Mouse (Mus musculus): ENCODE measurements around the gene Slc3a1. TPM values are rescaled to one million over a fixed set of nuclear protein-coding genes. Genes with fewer than 3 reads are reported as not detected.

The Slc3a1 gene
- polyA plus RNA-seq, 1 experiment: 0.33 TPM

DNA sequence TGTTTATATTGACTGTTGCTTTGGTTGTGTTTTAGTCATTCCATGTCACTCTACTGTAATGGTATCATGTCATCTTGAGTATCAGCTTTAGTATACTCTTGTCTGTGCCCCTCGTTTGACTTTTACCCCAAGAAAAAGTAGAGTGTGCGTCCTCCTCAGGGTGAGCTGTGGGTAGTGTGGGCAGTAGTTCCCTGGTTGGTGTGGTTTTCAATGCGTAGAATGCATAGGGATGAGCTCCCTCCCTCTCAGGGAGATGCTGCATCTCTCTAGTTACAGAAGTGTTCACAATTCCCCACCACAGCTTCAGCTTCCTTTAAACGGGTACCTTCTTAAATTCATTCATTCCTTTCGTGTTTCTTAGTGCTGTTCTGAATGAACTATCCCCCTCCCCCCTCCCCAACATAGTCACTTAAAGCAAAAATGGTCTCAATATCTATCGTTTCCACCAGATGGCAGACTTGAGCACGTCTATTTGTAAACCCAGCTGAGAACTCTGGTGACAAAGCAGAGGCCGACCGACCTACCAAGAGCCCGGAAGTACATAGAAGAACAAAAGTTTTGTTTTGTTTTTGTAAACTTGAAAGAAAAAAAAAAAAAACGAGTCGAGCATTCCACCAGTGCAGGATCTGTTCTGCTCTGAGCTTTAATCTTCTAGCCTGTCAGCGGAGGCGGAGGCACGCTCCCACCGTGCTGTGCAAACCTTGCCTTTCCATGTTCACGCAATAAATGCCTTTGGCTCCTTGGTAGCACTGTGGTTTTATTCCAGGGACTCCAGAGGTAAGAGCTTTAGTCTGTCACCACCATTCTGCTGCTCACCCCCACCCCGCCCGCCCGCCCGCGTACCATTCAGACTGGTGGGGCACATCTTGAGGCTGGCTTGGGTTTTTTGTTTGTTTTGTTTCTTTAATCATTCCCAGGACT, 4.7 kb upstream of the Slc3a1 start:
- Histone ChIP-seq H3K4me3 (ENCODE audit: extremely low read depth, insufficient read depth, insufficient read length) (no peak overlapping the region), H3K27ac (ENCODE audit: insufficient read depth, low read length) (no peak overlapping the region), H3K36me3 (ENCODE audit: control insufficient read depth, insufficient read depth, low read length) (no peaks in the 10 kb centered on the region), H3K4me1 (ENCODE audit: control insufficient read depth, insufficient read depth, insufficient read length) (no peaks in the 10 kb centered on the region), H3K27me3 (ENCODE audit: control insufficient read depth, insufficient read depth, low read length) (no peaks in the 10 kb centered on the region)
- peak; percentile 35 to 69 for DNase-seq (ENCODE audit: low read depth in 1 of 2, low spot score in 2 of 2)
- TF ChIP-seq POLR2A (IDR thresholded peaks at IDR 0.05; ENCODE audit: low read depth, low read length) (no peak), CTCF (IDR thresholded peaks at IDR 0.05; ENCODE audit: extremely low read depth, insufficient read depth, insufficient read length, insufficient replicate concordance) (no peak)
- WGBS: 53% methylated on average over 22 of the region's 22 CpGs

DNA sequence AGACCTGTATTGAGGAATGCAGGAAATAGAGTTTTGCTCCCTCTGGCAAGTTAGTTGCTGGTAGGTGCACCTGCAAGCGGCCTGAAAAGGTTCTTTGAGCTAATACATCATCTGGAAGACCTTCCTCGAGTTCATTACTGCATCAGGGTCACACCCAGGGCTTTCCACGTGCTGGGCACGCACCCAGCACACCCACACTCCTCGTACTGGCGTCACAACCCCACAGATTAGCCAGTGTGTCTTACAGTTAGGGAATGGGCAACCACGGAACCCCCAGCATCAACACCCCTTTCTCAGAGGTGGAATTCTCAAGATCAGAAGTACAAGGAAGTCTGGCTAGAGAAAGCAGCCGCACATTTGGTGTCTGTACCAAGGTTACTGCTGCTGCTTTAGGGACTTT, 3.9 kb upstream of the Slc3a1 start:
- H3K4me3 ChIP-seq (ENCODE audit: extremely low read depth, insufficient read depth, insufficient read length): no peak overlapping the region
- no peaks in the 10 kb centered on the region for H3K4me1 ChIP-seq (ENCODE audit: control insufficient read depth, insufficient read depth, insufficient read length)
- no peak for DNase-seq (ENCODE audit: low read depth in 1 of 2, low spot score in 2 of 2)
- TF ChIP-seq POLR2A (IDR thresholded peaks at IDR 0.05; ENCODE audit: low read depth, low read length) (no peak), CTCF (IDR thresholded peaks at IDR 0.05; ENCODE audit: extremely low read depth, insufficient read depth, insufficient read length, insufficient replicate concordance) (no peak)
- no peak overlapping the region for H3K27ac ChIP-seq (ENCODE audit: insufficient read depth, low read length)
- H3K27me3 ChIP-seq (ENCODE audit: control insufficient read depth, insufficient read depth, low read length): no peaks in the 10 kb centered on the region
- H3K36me3 ChIP-seq (ENCODE audit: control insufficient read depth, insufficient read depth, low read length): no peaks in the 10 kb centered on the region
- WGBS: 88% methylated on average over 8 of the region's 8 CpGs

- Histone ChIP-seq H3K4me3 (ENCODE audit: extremely low read depth, insufficient read depth, insufficient read length) (no peak overlapping the region), H3K27me3 (ENCODE audit: control insufficient read depth, insufficient read depth, low read length) (no peaks in the 10 kb centered on the region), H3K4me1 (ENCODE audit: control insufficient read depth, insufficient read depth, insufficient read length) (no peaks in the 10 kb centered on the region), H3K27ac (ENCODE audit: insufficient read depth, low read length) (no peak overlapping the region), H3K36me3 (ENCODE audit: control insufficient read depth, insufficient read depth, low read length) (no peaks in the 10 kb centered on the region)
- no peak for TF ChIP-seq POLR2A (IDR thresholded peaks at IDR 0.05; ENCODE audit: low read depth, low read length)
- no peak for TF ChIP-seq CTCF (IDR thresholded peaks at IDR 0.05; ENCODE audit: extremely low read depth, insufficient read depth, insufficient read length, insufficient replicate concordance)
- 92% methylated on average over 6 of the region's 6 CpGs for WGBS
- DNase-seq (ENCODE audit: low read depth in 1 of 2, low spot score in 2 of 2): no peak
These were observed 3.0 kb upstream of the Slc3a1 start for GRCm38 (mm10) chr17:85025151-85025550.

GRCm38 (mm10) chr17:85026436-85026835, 1.7 kb upstream of the Slc3a1 start:
- H3K4me3 ChIP-seq (ENCODE audit: extremely low read depth, insufficient read depth, insufficient read length): no peak overlapping the region
- no peaks in the 10 kb centered on the region for H3K4me1 ChIP-seq (ENCODE audit: control insufficient read depth, insufficient read depth, insufficient read length)
- TF ChIP-seq POLR2A (IDR thresholded peaks at IDR 0.05; ENCODE audit: low read depth, low read length) (no peak), CTCF (IDR thresholded peaks at IDR 0.05; ENCODE audit: extremely low read depth, insufficient read depth, insufficient read length, insufficient replicate concordance) (no peak)
- 88% methylated on average over 6 of the region's 6 CpGs for WGBS
- H3K27me3 ChIP-seq (ENCODE audit: control insufficient read depth, insufficient read depth, low read length): no peaks in the 10 kb centered on the region; the same call in 1 of the 2 replicates
- H3K36me3 ChIP-seq (ENCODE audit: control insufficient read depth, insufficient read depth, low read length): no peaks in the 10 kb centered on the region
- DNase-seq (ENCODE audit: low read depth in 1 of 2, low spot score in 2 of 2): no peak
- H3K27ac ChIP-seq (ENCODE audit: insufficient read depth, low read length): no peak overlapping the region

- Histone ChIP-seq H3K4me1 (ENCODE audit: control insufficient read depth, insufficient read depth, insufficient read length) (no peaks in the 10 kb centered on the region), H3K36me3 (ENCODE audit: control insufficient read depth, insufficient read depth, low read length) (no peaks in the 10 kb centered on the region), H3K27me3 (ENCODE audit: control insufficient read depth, insufficient read depth, low read length) (no peaks in the 10 kb centered on the region; the same call in 1 of the 2 replicates), H3K27ac (ENCODE audit: insufficient read depth, low read length) (no peak overlapping the region), H3K4me3 (ENCODE audit: extremely low read depth, insufficient read depth, insufficient read length) (no peak overlapping the region)
- 85% methylated on average over 3 of the region's 3 CpGs for WGBS
- TF ChIP-seq CTCF (IDR thresholded peaks at IDR 0.05; ENCODE audit: extremely low read depth, insufficient read depth, insufficient read length, insufficient replicate concordance) (no peak), POLR2A (IDR thresholded peaks at IDR 0.05; ENCODE audit: low read depth, low read length) (no peak)
- DNase-seq (ENCODE audit: low read depth in 1 of 2, low spot score in 2 of 2): no peak
These were observed 929 bp upstream of the Slc3a1 start for GRCm38 (mm10) chr17:85027247-85027646.

GRCm38 (mm10) chr17:85028797-85029196, 621 bp downstream of the Slc3a1 start:
- 93% methylated on average over 10 of the region's 10 CpGs for WGBS
- Histone ChIP-seq H3K4me1 (ENCODE audit: control insufficient read depth, insufficient read depth, insufficient read length) (no peaks in the 10 kb centered on the region), H3K27ac (ENCODE audit: insufficient read depth, low read length) (no peak overlapping the region), H3K4me3 (ENCODE audit: extremely low read depth, insufficient read depth, insufficient read length) (no peak overlapping the region), H3K27me3 (ENCODE audit: control insufficient read depth, insufficient read depth, low read length) (no peaks in the 10 kb centered on the region; the same call in 1 of the 2 replicates), H3K36me3 (ENCODE audit: control insufficient read depth, insufficient read depth, low read length) (no peaks in the 10 kb centered on the region)
- TF ChIP-seq POLR2A (IDR thresholded peaks at IDR 0.05; ENCODE audit: low read depth, low read length) (no peak), CTCF (IDR thresholded peaks at IDR 0.05; ENCODE audit: extremely low read depth, insufficient read depth, insufficient read length, insufficient replicate concordance) (no peak)
- DNase-seq (ENCODE audit: low read depth in 1 of 2, low spot score in 2 of 2): no peak

DNA sequence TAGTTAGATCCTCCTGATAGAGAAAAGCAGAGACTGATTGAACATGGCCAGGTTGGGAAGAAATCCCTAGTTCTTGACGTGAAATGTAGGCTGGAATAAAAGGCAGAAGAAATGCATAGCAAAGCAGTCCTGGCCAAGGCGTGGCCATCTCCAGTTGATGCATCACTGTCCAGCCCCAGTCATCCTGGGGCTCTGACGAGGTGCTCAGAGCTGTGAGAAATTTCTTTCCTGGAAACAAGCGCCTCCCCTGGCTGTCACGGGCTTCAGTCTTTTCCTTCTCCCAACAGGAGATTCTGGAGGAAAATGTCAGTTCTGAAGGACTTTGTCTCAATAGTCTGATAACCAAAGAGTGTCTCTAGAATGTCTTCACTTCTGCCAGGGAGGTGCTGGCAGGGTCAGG, 2.5 kb downstream of the Slc3a1 start:
- TF ChIP-seq POLR2A (IDR thresholded peaks at IDR 0.05; ENCODE audit: low read depth, low read length): no peak
- TF ChIP-seq CTCF (IDR thresholded peaks at IDR 0.05; ENCODE audit: extremely low read depth, insufficient read depth, insufficient read length, insufficient replicate concordance): no peak
- H3K4me3 ChIP-seq (ENCODE audit: extremely low read depth, insufficient read depth, insufficient read length): no peak overlapping the region
- H3K36me3 ChIP-seq (ENCODE audit: control insufficient read depth, insufficient read depth, low read length): no peaks in the 10 kb centered on the region
- no peak overlapping the region for H3K27ac ChIP-seq (ENCODE audit: insufficient read depth, low read length)
- 76% methylated on average over 5 of the region's 5 CpGs for WGBS
- H3K4me1 ChIP-seq (ENCODE audit: control insufficient read depth, insufficient read depth, insufficient read length): no peaks in the 10 kb centered on the region
- DNase-seq (ENCODE audit: low read depth in 1 of 2, low spot score in 2 of 2): no peak
- H3K27me3 ChIP-seq (ENCODE audit: control insufficient read depth, insufficient read depth, low read length): no peaks in the 10 kb centered on the region; the same call in 1 of the 2 replicates

Data from spleen, adult 2 months (tissue).